Mouse (Mus musculus) limb, embryonic 14.5 days (tissue): Measurements from ENCODE around the gene Atp7a. TPM values are rescaled to one million over a fixed set of nuclear protein-coding genes. Genes with fewer than 3 reads are reported as not detected.
"Not testable (repeated sequence)": the region's sequence is repeated elsewhere in the genome, so short reads cannot be mapped to it uniquely, and the experiment has no call there.

Experiments
- ATAC-seq: fragments of 200-750 bp; cut with Nextera tagmentation; 2 replicates; pipeline ENCODE4 v1.8.0; 2017; ENCODE audit warnings: low read depth, moderate number of reproducible peaks, moderate TSS enrichment; ENCODE audit not compliant: low FRiP score
- DNase-seq: peaks from one replicate; pipeline ENCODE4 v3.0.0-alpha.2; 2015; ENCODE audit warnings: low spot score
- H3K27ac ChIP-seq: fragments of 300-500 bp; sonication (generic); replicated peaks from 2 replicates; pipeline ENCODE4 v1.5.1; 2014; ENCODE audit warnings: low read depth, mild to moderate bottlenecking, low read length, moderate library complexity, mixed read lengths
- H3K27me3 ChIP-seq: fragments of 300-500 bp; sonication (generic); 2 replicates; pipeline ENCODE4 v1.6.1; 2014; ENCODE audit warnings: low read length, mixed read lengths; ENCODE audit not compliant: control insufficient read depth, insufficient read depth
- H3K36me3 ChIP-seq: fragments of 300-500 bp; sonication (generic); 2 replicates; pipeline ENCODE4 v1.6.1; 2014; ENCODE audit warnings: mild to moderate bottlenecking, low read length, moderate library complexity, mixed read lengths; ENCODE audit not compliant: control insufficient read depth, insufficient read depth
- H3K4me1 ChIP-seq: fragments of 300-500 bp; sonication (generic); 2 replicates; pipeline ENCODE4 v1.6.1; 2014; ENCODE audit warnings: antibody characterized with exemption, low read length, mixed read lengths; ENCODE audit not compliant: control insufficient read depth, insufficient read depth
- H3K4me2 ChIP-seq: fragments of 300-500 bp; sonication (generic); replicated peaks from 2 replicates; pipeline ENCODE4 v1.6.1; 2014; ENCODE audit warnings: low read depth, mild to moderate bottlenecking, low read length, moderate library complexity; ENCODE audit not compliant: severe bottlenecking
- H3K4me3 ChIP-seq: fragments of 300-500 bp; sonication (generic); replicated peaks from 2 replicates; pipeline ENCODE4 v1.5.1; 2014; ENCODE audit warnings: low read length
- H3K9ac ChIP-seq: fragments of 300-500 bp; sonication (generic); 2 replicates; pipeline ENCODE4 v1.6.1; 2014; ENCODE audit warnings: mild to moderate bottlenecking, low read depth, low read length, moderate library complexity; ENCODE audit not compliant: severe bottlenecking
- H3K9me3 ChIP-seq: fragments of 300-500 bp; sonication (generic); 2 replicates; pipeline ENCODE4 v1.6.1; 2016; ENCODE audit warnings: low read length; ENCODE audit not compliant: control insufficient read depth
- POLR2A ChIP-seq: fragments of 200-500 bp; IDR thresholded peaks from 2 replicates; pipeline ENCODE4 v1.8.0; 2012; ENCODE audit warnings: inconsistent platforms, mild to moderate bottlenecking, moderate library complexity, borderline replicate concordance; ENCODE audit not compliant: insufficient read depth, insufficient read length; ENCODE audit errors: extremely low read depth
- WGBS: fragments of 180-500 bp; shearing (Covaris S2); extraction: QIAGEN DNeasy Blood & Tissue Kit; methylation state at CpG from one replicate; pipeline ENCODE4 v1.1.7; 2014; 5-methylcytosine and 5-hydroxymethylcytosine counted together
- polyA plus RNA-seq, 2 experiments: library from polyadenylated mRNA; depleted of rRNA in 1 of 2; stranded (reverse) in 1 of 2; unstranded in 1 of 2; fragments of >200 nt; fragmentation: Nextera tagmentation in 1 of 2; extraction: Ambion mirVana in 1 of 2; gene quantifications; 2 replicates each; pipeline versions ENCODE4 v1.2.1 to v1.2.3; 2012 to 2014

Atp7a gene
- polyA plus RNA-seq, 2 experiments: 10.3 to 30.0 TPM

- Histone ChIP-seq H3K9me3 (no peaks in the 10 kb centered on the region), H3K4me1 (0 out of 2 replicates have a peak, but pooled peaks cover 3% of the 10 kb centered on the region), H3K27ac (no peak overlapping the region), H3K27me3 (no peaks in the 10 kb centered on the region), H3K4me2 (no peak overlapping the region), H3K4me3 (no peak overlapping the region), H3K9ac (no peak overlapping the region), H3K36me3 (0 out of 2 replicates have a peak, but pooled peaks cover 3% of the 10 kb centered on the region)
- no peak for ATAC-seq
- 25% methylated on average over 2 of the region's 2 CpGs for WGBS
- TF ChIP-seq POLR2A: no peak
- DNase-seq: peak; percentile 73
Observed at GRCm38 (mm10) chrX:106013217-106013616, 13.9 kb upstream of the Atp7a start.

GRCm38 (mm10) chrX:106014741-106015377 lies 12.2 kb upstream of the Atp7a start:
- H3K9me3 ChIP-seq, H3K9ac ChIP-seq, H3K4me1 ChIP-seq, H3K27ac ChIP-seq, H3K27me3 ChIP-seq, DNase-seq, ATAC-seq, H3K4me3 ChIP-seq: not testable (repeated sequence)
- WGBS: 53% methylated on average over 2 of the region's 2 CpGs
- H3K36me3 ChIP-seq: peaks cover 12% of the 10 kb centered on the region; the same call in 1 of the 2 replicates
- H3K4me2 ChIP-seq: peak overlapping the region; percentile 35; the same call in 1 of the 2 replicates

GRCm38 (mm10) chrX:106015571-106016322 lies 11.3 kb upstream of the Atp7a start, which contains the start of gene Cox7b:
Cox7b (plus strand) TSS chrX:106015700.
- Histone ChIP-seq H3K27ac (peak within 1 kb of the TSS; percentile 80), H3K27me3 (no peaks in the 10 kb centered on the region), H3K4me2 (peak within 1 kb of the TSS; percentile 43), H3K4me1 (no peaks in the 10 kb centered on the region), H3K9me3 (no peaks in the 10 kb centered on the region), H3K36me3 (peaks cover 15% of the 10 kb centered on the region; the same call in 1 of the 2 replicates), H3K4me3 (peak within 1 kb of the TSS; percentile 53), H3K9ac (peak within 1 kb of the TSS; percentile 66)
- ATAC-seq: peak; percentile 53
- peak; percentile 94 for DNase-seq
- 19% methylated on average over 26 of the region's 26 CpGs for WGBS
- 0 out of 2 replicates have a peak, but pooled peaks have one; percentile 38 for TF ChIP-seq POLR2A

GRCm38 (mm10) chrX:106017102-106017501 lies 10.0 kb upstream of the Atp7a start:
- Histone ChIP-seq H3K27me3 (no peaks in the 10 kb centered on the region), H3K4me2 (peak overlapping the region; percentile 43; the same call in 1 of the 2 replicates), H3K4me1 (no peaks in the 10 kb centered on the region), H3K36me3 (peaks cover 24% of the 10 kb centered on the region; the same call in 1 of the 2 replicates), H3K9ac (no peak overlapping the region), H3K9me3 (no peaks in the 10 kb centered on the region), H3K27ac (no peak overlapping the region), H3K4me3 (peak overlapping the region; percentile 53; the same call in 1 of the 2 replicates)
- no peak for DNase-seq
- WGBS: 81% methylated on average over 3 of the region's 3 CpGs
- no peak for ATAC-seq
- no peak for TF ChIP-seq POLR2A

- Histone ChIP-seq H3K9ac (no peak overlapping the region), H3K4me2 (no peak overlapping the region), H3K9me3 (no peaks in the 10 kb centered on the region), H3K27me3 (no peaks in the 10 kb centered on the region), H3K4me3 (no peak overlapping the region), H3K4me1 (no peaks in the 10 kb centered on the region), H3K36me3 (peaks cover 24% of the 10 kb centered on the region; the same call in 1 of the 2 replicates), H3K27ac (no peak overlapping the region)
- ATAC-seq: no peak
- no peak for TF ChIP-seq POLR2A
- DNase-seq: no peak
- WGBS: 88% methylated on average over 4 of the region's 4 CpGs
Observed at GRCm38 (mm10) chrX:106017516-106017915, 9.6 kb upstream of the Atp7a start.
